Mouse (Mus musculus) C2C12 (cell line): Measurements from ENCODE around the gene Aimp2. TPM values are rescaled to one million over a fixed set of nuclear protein-coding genes. Genes with fewer than 3 reads are reported as not detected.

Experiments
- H3K27me3 ChIP-seq: one replicate; pipeline ENCODE4 v1.6.1; 2011; ENCODE audit not compliant: control insufficient read depth, insufficient read depth, insufficient read length
- H3K36me3 ChIP-seq: one replicate; pipeline ENCODE4 v1.6.1; 2011; ENCODE audit not compliant: control insufficient read depth, insufficient read depth
- H3K4me3 ChIP-seq: one replicate; pipeline ENCODE4 v1.5.1; 2011; ENCODE audit warnings: mild to moderate bottlenecking, control low read depth; ENCODE audit not compliant: poor library complexity, insufficient read depth, severe bottlenecking
- H3K79me2 ChIP-seq: one replicate; pipeline ENCODE4 v1.6.1; 2011; ENCODE audit not compliant: control insufficient read depth, insufficient read depth
- H3K79me3 ChIP-seq: one replicate; pipeline ENCODE4 v1.6.1; 2011; ENCODE audit warnings: low read depth, control low read depth
- H3ac ChIP-seq: one replicate; pipeline ENCODE3; 2011; ENCODE audit warnings: low read depth; ENCODE audit not compliant: control insufficient read depth, insufficient read length
- CEBPB ChIP-seq: IDR thresholded peaks from one replicate; pipeline ENCODE4 v1.6.1; 2011; ENCODE audit warnings: low read depth, mild to moderate bottlenecking, control low read depth, moderate library complexity
- CTCF ChIP-seq: IDR thresholded peaks from one replicate; pipeline ENCODE4 v1.5.1; 2011; ENCODE audit not compliant: control insufficient read depth, insufficient read depth, insufficient read length
- FOSL1 ChIP-seq: IDR thresholded peaks from one replicate; pipeline ENCODE4 v1.8.0; 2011; ENCODE audit warnings: mild to moderate bottlenecking, low read length; ENCODE audit not compliant: poor library complexity, insufficient read depth, severe bottlenecking
- MAX ChIP-seq: IDR thresholded peaks from one replicate; pipeline ENCODE4 v1.6.1; 2011; ENCODE audit warnings: mild to moderate bottlenecking, control low read depth
- MYOD1 ChIP-seq: IDR thresholded peaks from one replicate; pipeline ENCODE4 v1.6.1; 2011; ENCODE audit warnings: low read depth; ENCODE audit not compliant: control insufficient read depth, insufficient read length
- MYOG ChIP-seq: IDR thresholded peaks from one replicate; pipeline ENCODE4 v1.6.1; 2011; ENCODE audit not compliant: control insufficient read depth, insufficient read length; ENCODE audit errors: extremely low read depth
- USF1 ChIP-seq: IDR thresholded peaks from one replicate; pipeline ENCODE4 v1.6.1; 2011; ENCODE audit warnings: low read depth, mild to moderate bottlenecking, control low read depth, moderate library complexity
- polyA plus RNA-seq: library from polyadenylated mRNA; unstranded; fragments of >200 nt; fragmentation: generic; extraction: Trizol; gene quantifications from one replicate; pipeline ENCODE4 v1.2.1, GENCODE M21; 2012; ENCODE audit warnings: missing spikeins

Gene Aimp2
- polyA plus RNA-seq, 1 experiment, result 158 TPM

- no peak for TF ChIP-seq FOSL1
- TF ChIP-seq CTCF, result no peak
- TF ChIP-seq MYOD1, result no peak
- TF ChIP-seq USF1, result no peak
- no peak for TF ChIP-seq CEBPB
- no peaks in the 10 kb centered on the region for H3K27me3 ChIP-seq
- no peaks in the 10 kb centered on the region for H3K79me2 ChIP-seq
- peaks cover 45% of the 10 kb centered on the region for H3K36me3 ChIP-seq
- H3ac ChIP-seq, result no peak within 1 kb of the TSS
- no peaks in the 10 kb centered on the region for H3K79me3 ChIP-seq
- no peak within 1 kb of the TSS for H3K4me3 ChIP-seq
Measured at GRCm38 (mm10) chr5:143897635-143898330, 11.9 kb downstream of the Aimp2 start, which contains the start of gene Ankrd61. TSS of gene Ankrd61 (minus strand) at chr5:143897685.

- no peak overlapping the region for H3K4me3 ChIP-seq
- no peaks in the 10 kb centered on the region for H3K79me3 ChIP-seq
- no peaks in the 10 kb centered on the region for H3K79me2 ChIP-seq
- no peak overlapping the region for H3ac ChIP-seq
- H3K27me3 ChIP-seq, result no peaks in the 10 kb centered on the region
- TF ChIP-seq CTCF (no peak), USF1 (no peak), MYOD1 (no peak), CEBPB (no peak), MAX (no peak), FOSL1 (no peak), MYOG (no peak)
- peaks cover 33% of the 10 kb centered on the region for H3K36me3 ChIP-seq
Measured at GRCm38 (mm10) chr5:143893396-143893795, 16.3 kb downstream of the Aimp2 start.

- no peaks in the 10 kb centered on the region for H3K27me3 ChIP-seq
- peaks cover 38% of the 10 kb centered on the region for H3K36me3 ChIP-seq
- no peaks in the 10 kb centered on the region for H3K79me2 ChIP-seq
- TF ChIP-seq CTCF (no peak), FOSL1 (no peak), MYOG (no peak), MYOD1 (no peak), USF1 (no peak), CEBPB (no peak), MAX (no peak)
- H3ac ChIP-seq, result no peak overlapping the region
- no peak overlapping the region for H3K4me3 ChIP-seq
- no peaks in the 10 kb centered on the region for H3K79me3 ChIP-seq
Measured at GRCm38 (mm10) chr5:143892255-143892886, 17.3 kb downstream of the Aimp2 start.

GRCm38 (mm10) chr5:143890741-143891140, 18.9 kb downstream of the Aimp2 start:
- no peaks in the 10 kb centered on the region for H3K79me2 ChIP-seq
- H3ac ChIP-seq, result no peak overlapping the region
- TF ChIP-seq MAX (no peak), CTCF (no peak), FOSL1 (no peak), MYOG (no peak), MYOD1 (no peak), USF1 (no peak), CEBPB (no peak)
- H3K4me3 ChIP-seq, result no peak overlapping the region
- H3K27me3 ChIP-seq, result no peaks in the 10 kb centered on the region
- H3K79me3 ChIP-seq, result no peaks in the 10 kb centered on the region
- peaks cover 51% of the 10 kb centered on the region for H3K36me3 ChIP-seq

- Histone ChIP-seq H3K79me2 (no peaks in the 10 kb centered on the region), H3ac (no peak overlapping the region), H3K79me3 (no peaks in the 10 kb centered on the region), H3K36me3 (peaks cover 50% of the 10 kb centered on the region), H3K27me3 (no peaks in the 10 kb centered on the region), H3K4me3 (no peak overlapping the region)
- TF ChIP-seq MYOG (no peak), MAX (no peak)
Measured at GRCm38 (mm10) chr5:143885274-143885673, 24.4 kb downstream of the Aimp2 start.

DNA sequence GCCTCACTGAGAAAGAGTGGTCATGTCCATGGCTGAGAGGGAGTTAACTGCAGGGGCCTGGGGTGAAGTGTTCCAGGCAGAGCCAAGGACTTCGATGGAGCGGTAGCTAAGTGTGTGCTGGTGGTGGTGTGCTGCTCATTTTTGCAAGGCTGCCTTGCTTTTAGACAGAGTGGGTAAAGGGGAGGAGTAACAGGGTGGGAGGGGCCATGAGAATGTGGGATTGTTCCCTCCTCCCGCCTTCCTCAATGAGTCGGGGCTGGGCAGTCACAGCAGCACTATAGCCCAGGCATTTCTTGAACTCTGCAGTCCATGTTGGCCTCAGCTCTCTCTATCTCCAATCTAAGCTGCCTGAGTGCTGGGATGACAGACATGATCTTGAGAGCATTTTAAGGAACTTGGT, 35.1 kb downstream of the Aimp2 start:
- H3K79me2 ChIP-seq, result no peaks in the 10 kb centered on the region
- H3ac ChIP-seq, result no peak overlapping the region
- H3K79me3 ChIP-seq, result no peaks in the 10 kb centered on the region
- TF ChIP-seq CEBPB (no peak), MAX (no peak), MYOD1 (no peak), USF1 (no peak), CTCF (no peak), MYOG (no peak), FOSL1 (no peak)
- H3K27me3 ChIP-seq, result no peaks in the 10 kb centered on the region
- peaks cover 35% of the 10 kb centered on the region for H3K36me3 ChIP-seq
- H3K4me3 ChIP-seq, result no peak overlapping the region
